Mouse (Mus musculus): ENCODE data around the gene Tnfsf8.

Tnfsf8 gene

DNA sequence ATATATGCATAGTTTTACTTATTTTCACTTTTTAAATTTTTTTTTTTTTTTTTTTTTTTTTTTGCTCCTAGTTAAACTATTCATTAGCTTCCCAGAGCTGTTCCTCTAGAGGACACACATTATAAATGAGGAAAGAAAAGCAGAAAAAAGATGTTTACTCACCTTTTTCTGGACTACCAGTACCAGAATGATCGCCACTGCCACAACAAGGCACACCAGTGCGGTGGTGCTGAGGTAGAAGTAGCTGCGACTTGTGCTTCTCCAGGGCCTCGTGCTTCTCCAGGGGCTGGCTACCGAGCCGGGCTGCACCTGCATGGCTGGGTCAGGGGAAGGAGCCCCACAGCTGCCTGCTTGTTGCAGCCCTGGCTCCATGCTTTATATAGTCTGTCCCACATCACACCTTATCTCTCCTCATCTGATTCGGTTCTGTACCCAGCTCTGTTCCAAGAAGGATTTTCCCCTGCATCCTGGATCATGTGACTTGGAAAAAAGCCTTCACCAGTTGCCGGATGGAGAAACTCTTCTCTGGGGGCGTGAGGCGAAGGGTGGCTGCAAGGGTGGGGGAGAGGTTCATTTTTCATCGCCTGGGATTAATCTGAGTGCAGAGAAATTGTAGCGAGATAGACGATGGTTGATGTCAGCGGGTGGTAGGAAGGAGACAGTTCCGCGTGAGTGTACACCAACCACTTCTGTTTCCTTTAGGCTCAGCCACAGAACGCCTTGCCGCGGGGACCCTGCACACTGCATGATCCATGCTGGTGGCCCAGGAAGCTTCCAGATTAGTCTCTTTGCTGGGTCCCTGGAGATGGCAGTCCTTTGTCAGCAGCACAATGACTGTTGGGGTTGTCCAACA, at the start of gene Tnfsf8:
Gene Tnfsf8 (minus strand): TSS at position 660 of the 853 bp plus-strand sequence.
- no peak for DNase-seq (ENCODE audit: extremely low spot score, low spot score)

- DNase-seq (ENCODE audit: extremely low spot score, low spot score), result no peak
Measured at GRCm38 (mm10) chr4:63908511-63908910, 47.4 kb upstream of the Tnfsf8 start.

GRCm38 (mm10) chr4:63907473-63907872, 46.3 kb upstream of the Tnfsf8 start:
- no peak for DNase-seq (ENCODE audit: extremely low spot score, low spot score)

DNA sequence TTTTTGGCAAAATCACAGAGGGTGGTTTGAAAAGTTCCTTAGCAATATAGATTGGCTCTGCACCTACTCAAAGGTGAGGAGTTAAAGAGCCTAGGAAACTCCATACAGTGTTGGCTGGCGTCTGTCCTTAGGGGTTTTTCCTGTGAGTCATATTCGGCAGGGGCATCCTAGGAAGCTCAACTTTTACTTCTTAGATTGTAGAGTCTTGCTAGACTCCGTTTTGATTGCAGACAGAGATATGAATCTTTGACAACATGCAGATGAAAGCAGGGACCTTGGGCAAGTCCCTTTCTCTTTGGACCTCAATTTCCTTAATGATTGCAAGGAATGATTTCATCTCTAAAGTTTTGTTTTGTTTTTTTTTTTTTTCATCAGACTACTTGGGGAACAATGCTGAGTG, 44.9 kb upstream of the Tnfsf8 start:
- DNase-seq (ENCODE audit: extremely low spot score, low spot score), result no peak

GRCm38 (mm10) chr4:63899081-63899523, 38.0 kb upstream of the Tnfsf8 start:
- DNase-seq (ENCODE audit: extremely low spot score, low spot score), result no peak

GRCm38 (mm10) chr4:63897152-63897551, 36.0 kb upstream of the Tnfsf8 start:
- no peak for DNase-seq (ENCODE audit: extremely low spot score, low spot score)

DNA sequence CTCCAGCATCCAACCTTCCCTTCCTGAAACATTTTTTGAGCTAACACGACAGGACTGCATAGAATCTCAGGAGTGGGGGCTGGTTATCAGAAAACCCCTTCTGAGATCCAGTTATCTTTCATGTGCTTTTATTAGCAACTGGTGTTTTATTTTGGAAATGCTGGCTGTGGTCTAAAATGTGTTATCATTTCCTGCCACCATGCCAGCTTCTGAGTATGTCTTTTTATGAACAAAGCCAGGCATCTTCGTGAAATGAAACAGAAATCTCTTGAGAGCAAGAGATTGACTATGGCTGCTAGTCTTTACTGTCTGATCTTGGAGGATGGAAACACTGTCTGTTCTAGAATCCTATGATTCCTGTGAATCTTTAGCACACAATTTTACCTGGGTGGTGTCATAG, 25.0 kb upstream of the Tnfsf8 start:
- DNase-seq (ENCODE audit: extremely low spot score, low spot score), result no peak

DNA sequence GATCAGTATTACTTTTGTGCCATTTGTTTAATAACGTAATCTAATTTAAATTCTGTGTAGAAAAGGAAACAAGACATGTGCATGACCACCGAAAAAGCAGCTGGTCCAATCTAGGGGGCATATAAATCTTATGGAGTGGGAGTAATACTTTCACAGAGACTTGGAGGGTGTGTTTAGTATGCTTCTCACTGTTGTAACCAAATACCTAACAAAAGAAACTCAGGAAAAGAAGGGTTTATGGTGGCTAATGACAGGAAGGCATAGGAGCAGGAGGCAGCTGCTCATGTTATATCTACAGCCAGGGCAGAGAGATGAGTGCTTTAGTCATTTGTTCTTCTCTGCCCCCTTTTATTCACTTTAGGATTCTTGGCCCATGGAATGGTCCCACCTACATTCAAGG, 15.6 kb upstream of the Tnfsf8 start:
- no peak for DNase-seq (ENCODE audit: extremely low spot score, low spot score)

DNA sequence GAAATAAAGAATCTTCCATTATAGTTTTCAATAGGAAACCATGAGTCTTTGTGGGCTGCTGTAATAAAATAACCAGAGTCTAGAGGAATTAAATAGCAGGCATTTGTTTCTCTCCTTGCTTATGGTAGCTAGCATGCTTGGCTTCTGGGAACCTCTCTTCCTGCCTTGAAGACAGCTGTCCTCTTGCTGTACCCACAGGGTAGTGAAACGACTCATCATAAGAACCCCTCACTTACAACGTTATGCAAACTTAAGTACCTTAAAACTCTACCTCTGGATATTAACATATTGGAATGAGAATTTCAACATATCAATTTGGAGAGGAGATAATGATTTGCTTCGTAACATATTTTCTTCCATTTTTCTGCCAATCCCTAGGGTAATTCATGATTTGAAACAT, 14.3 kb upstream of the Tnfsf8 start:
- no peak for DNase-seq (ENCODE audit: extremely low spot score, low spot score)

DNA sequence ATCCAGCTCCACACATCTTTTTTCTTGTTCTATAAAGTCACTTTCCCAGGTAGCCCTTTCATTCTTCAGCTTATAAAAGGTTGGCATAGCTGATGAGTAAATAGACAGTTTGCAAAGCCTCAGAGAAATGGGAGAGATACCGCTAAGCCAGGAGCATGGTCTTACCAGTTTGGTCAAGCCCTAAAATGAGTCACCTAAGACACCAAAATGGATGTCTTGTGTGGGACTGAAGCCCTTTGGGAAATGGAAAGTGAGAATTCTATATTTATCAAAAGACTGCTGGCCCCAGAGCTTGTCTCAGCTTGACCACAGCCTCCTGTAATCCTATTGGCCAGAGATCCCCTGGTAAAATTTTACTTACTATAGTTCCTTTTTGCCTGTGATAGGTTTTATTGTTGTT, 9.5 kb upstream of the Tnfsf8 start:
- DNase-seq (ENCODE audit: extremely low spot score, low spot score), result no peak

DNA sequence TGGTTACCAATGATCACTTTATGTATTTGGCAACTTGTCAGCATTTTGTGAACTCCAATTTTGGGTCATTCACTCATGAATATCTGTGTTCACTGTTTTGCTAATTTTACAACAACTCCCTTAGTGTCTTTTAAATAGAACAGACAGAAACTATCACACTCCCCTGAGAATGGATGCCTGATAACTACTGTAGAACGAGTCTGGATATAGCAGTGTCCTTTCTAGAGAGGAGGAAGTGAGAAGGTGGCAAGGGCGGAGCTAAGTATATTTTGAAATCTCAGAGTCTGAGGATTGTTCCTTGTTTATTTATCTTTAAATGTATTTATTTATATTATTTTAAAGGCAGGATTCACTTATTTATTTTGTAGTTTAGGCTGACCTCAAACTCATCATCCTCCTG, 7.6 kb upstream of the Tnfsf8 start:
- DNase-seq (ENCODE audit: extremely low spot score, low spot score), result no peak

DNA sequence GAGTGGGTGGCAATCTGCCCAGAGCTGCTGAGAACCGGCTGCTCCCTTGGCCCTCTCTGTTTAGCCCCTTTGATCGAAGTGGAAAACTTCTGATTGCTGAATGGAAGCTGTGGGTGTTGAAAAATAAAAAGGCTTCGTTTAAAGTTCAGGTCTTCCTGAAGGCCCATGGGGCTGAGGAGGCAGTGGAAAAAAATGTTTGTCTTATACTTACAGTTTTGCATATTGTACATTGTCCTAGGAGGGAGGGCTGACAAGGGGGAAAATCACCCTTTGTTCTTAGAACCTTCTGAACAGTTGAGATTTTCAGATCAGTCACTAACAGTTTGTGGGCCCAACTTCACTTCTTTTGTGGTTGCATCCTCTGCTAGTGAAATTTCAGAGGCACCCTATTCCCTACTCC, 1.8 kb upstream of the Tnfsf8 start:
- DNase-seq (ENCODE audit: extremely low spot score, low spot score), result no peak

GRCm38 (mm10) chr4:63862092-63862697, 1.0 kb upstream of the Tnfsf8 start:
- DNase-seq (ENCODE audit: extremely low spot score, low spot score), result no peak

DNA sequence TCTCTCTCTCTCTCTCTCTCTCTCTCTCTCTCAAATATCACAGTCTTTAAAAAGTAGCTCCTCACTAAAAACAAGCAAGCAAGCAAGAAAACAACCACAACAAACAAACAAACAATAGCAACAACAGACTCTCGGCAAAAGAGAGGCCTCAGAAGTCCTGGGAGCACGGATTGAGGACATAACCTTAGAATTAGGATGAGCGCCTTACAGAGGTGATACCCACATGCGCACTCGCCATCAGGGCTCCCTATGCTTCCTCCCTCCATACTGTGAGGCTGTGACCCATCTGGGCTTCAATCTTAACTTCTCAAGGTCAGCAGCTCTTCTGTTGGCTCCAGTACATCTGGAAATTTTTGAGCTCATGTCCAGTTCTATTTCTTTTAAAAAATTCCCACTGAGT, 911 bp downstream of the Tnfsf8 start:
- DNase-seq (ENCODE audit: extremely low spot score, low spot score), result no peak

GRCm38 (mm10) chr4:63859785-63860203, 1.4 kb downstream of the Tnfsf8 start:
- no peak for DNase-seq (ENCODE audit: extremely low spot score, low spot score)

DNA sequence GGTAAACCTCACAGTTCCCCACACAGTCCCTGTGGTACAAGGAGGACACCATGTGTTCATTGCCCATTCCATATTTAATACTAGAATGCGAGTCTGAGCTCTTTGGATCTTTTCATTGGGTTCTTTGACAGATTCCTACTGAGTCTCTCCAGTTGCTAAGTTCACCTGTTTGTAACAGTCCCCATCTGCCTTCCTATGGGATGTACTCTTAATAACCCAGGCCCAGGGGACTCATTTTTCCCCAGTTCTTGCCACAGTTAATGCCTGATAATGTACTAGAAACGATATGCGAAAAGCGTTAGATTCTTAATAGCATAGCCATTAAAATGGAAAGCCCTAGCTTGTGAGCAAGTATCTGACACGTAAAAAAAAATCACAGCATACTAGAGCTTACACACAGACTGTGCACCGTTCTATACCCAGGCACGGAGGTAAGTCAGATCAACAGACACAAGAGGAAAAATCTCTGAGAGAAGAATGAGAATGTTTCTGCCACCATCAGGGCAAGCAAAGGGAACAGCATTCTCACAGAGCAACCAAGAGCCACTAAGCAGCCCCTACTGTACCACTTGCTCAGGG, 2.4 kb downstream of the Tnfsf8 start:
- DNase-seq (ENCODE audit: extremely low spot score, low spot score), result no peak

DNA sequence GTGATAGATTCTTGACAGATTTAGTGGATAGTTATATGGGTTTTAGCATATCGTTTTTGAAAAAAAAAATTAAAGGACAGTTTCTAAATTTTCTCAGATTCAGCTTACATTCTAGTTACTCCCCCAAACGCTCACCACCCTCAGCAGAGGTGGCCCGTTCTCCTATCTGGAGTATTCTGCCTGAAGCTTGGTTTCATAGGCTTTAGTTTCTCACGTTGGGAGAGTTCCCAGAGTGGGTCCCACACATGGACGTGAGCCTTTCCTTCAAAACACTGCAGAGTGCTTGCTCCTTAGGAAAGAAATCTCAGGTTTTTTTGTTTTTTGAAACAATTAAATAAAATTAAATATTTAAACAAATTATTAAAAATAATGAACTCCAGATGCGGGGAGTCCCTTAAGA, 4.4 kb downstream of the Tnfsf8 start:
- no peak for DNase-seq (ENCODE audit: extremely low spot score, low spot score)

DNA sequence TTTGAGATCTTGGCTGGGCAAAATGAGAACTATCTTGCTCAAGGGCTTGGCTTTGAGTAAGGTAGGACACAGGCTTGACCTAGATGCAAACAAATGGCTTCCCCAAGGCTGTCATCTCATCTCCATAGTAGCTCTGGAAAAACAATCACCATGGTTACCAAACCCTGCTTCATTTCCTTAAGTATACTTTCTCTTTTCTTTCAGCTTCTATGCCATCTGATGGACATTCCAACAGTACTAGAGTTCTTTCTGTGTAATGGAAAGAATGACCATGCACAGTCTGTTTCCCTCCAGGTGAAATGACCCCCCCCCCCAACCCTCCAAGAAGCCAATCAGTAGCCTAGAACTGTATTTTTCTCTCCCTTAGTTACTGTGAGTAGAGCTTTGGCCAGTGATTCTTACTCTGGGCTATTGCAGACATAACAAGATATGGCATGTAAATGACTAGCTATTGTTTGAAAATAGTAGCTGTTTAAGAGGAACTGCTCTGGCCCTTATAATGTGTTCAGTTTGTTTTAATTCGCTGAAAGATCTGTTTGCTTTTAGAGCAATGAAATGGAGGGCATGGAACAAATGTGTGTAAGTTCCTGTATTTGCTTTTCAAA, 7.3 kb downstream of the Tnfsf8 start:
- no peak for DNase-seq (ENCODE audit: extremely low spot score, low spot score)

DNA sequence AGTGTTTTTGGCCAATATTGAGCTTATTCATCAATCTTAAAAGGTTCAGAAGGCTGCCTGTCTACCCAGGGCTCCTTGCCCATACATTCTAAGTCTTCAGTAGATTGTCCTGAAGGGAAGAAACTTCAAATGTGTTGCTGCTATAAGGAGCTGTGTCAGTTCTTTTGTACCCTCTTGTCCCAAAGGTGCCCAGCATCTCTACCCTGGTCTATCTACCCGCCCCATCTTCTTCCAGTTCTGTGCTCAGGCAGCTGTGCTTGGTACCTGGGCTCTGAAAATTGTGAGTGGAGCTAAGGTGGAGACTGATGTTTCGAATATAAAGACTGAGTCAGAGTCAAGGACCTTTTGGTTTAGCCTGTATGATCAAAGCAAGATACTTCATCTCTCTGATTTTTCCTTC, 11.1 kb downstream of the Tnfsf8 start:
- no peak for DNase-seq (ENCODE audit: extremely low spot score, low spot score)

DNA sequence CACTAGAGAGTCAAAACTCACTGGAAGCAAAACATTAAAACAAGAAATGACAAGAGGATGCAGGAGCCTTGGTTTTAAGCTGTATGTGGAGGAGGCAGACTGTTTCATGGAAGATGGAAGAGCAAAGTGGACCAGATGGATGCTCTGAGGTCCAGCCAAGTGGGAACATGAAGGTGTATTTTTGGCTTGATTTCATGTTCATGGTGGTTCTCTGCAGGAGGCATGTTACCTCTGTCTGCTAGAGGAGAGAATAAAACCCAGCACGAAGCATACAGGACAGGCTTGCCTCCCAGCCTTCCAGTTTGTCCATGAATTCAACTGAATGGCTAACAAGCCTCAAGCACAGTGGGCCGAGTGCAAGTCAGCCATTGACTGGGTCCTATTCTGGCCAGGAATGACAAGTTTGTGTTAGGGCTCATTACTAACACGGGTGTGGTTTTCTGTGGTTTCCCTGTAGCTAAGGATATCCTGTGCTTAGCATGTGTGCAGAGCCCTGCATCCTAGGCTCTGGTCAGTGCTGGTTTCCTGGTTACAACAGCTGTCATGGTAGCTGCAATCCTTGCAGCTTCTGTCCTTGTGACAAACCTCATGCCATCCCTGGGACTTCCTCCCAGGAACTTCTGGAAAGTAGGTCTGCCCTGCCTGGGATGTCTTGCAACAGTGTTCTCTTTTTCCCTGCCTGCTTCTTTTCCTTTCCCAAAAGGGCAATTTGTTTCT, 14.1 kb downstream of the Tnfsf8 start:
- no peak for DNase-seq (ENCODE audit: extremely low spot score, low spot score)

DNA sequence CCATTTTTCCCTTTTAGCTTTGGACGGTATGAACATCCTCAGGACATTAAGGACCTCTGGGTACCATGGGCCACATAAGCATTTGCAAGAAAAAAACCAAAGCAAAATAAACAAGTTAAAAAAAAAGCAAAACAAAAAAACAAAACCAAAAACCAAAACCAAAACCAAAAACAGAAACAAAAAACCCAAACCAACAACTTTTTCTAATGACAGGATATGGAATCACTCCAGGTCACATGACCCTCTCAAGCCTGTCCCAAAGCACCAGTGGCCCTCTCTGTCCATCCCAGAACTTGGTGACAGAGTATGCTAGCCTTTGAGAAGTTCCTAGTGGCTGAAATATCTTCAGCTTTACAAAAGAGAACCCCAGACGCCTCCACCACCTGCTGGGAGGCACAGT, 15.4 kb downstream of the Tnfsf8 start:
- DNase-seq (ENCODE audit: extremely low spot score, low spot score), result no peak

GRCm38 (mm10) chr4:63843924-63844323, 17.2 kb downstream of the Tnfsf8 start:
- peak; percentile 30 for DNase-seq (ENCODE audit: extremely low spot score, low spot score)
